Mouse (Mus musculus): ENCODE data around the gene Agpat2. TPM values are rescaled to one million over a fixed set of nuclear protein-coding genes. Genes with fewer than 3 reads are reported as not detected.

Agpat2 gene
- total RNA-seq (2022): 1 to 10 TPM; 2.9 to 8.9 (median 5.6) TPM

- DNase-seq (ENCODE audit: low spot score in 2 of 2): peak in 1 of 2 experiments; percentile 58
Observed at GRCm38 (mm10) chr2:26603720-26604671, at the start of gene Agpat2. Gene Agpat2 (minus strand): TSS chr2:26604417.

DNA sequence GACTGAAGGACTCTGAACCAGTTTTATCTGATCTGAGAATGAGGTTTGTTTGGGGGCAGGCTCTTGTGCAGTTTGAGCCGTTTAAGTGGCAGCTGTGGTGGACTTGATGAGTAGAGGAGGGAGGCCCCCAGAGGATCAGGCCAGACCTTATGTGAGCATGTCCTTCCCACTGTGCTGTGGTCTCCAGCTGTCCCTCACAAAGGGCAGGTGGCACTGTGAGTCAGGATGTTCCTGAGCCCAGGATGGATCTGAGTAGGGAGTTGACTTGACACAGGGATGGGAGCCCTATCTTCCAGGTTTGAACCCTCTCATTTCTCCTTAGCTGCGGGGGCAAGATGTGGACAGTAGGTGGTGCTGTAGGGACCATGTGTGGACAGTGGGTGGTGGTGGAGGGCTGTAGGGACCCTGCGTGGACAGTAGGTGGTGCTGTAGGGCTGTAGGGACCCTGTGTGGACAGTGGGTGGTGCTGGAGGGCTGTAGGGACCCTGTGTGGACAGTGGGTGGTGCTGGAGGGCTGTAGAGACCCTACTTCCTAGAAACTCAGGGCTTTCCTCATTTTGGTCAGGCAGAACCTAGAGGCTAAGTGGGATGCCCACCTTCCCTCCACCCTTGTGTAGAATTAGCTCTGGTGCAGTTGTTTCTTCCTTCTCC, 42.6 kb upstream of the Agpat2 start:
- peak; percentile 62 for DNase-seq (ENCODE audit: low spot score in 2 of 2)

DNA sequence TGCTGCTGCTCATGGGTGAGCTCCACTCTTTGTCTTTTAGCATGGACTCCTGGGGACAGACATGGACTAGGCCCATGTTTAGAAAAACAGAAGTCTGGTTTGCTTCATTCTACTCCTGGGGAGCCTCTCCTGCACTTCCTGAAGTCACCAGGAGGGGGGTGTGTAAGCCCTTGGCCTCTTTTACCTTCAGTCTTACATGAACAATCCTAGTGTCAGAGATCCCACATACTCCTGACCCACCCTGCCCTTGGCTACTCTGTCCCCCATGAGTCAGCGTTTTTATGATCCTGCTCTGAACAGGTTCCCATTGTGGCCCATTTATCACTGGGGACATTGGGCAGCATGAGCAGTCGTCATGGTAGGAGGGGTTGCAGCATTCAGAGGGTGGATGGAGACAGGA, 39.7 kb upstream of the Agpat2 start:
- DNase-seq (ENCODE audit: low spot score in 2 of 2): no peak

- DNase-seq (ENCODE audit: low spot score in 2 of 2): no peak
Observed at GRCm38 (mm10) chr2:26641006-26641647, 36.9 kb upstream of the Agpat2 start.

DNA sequence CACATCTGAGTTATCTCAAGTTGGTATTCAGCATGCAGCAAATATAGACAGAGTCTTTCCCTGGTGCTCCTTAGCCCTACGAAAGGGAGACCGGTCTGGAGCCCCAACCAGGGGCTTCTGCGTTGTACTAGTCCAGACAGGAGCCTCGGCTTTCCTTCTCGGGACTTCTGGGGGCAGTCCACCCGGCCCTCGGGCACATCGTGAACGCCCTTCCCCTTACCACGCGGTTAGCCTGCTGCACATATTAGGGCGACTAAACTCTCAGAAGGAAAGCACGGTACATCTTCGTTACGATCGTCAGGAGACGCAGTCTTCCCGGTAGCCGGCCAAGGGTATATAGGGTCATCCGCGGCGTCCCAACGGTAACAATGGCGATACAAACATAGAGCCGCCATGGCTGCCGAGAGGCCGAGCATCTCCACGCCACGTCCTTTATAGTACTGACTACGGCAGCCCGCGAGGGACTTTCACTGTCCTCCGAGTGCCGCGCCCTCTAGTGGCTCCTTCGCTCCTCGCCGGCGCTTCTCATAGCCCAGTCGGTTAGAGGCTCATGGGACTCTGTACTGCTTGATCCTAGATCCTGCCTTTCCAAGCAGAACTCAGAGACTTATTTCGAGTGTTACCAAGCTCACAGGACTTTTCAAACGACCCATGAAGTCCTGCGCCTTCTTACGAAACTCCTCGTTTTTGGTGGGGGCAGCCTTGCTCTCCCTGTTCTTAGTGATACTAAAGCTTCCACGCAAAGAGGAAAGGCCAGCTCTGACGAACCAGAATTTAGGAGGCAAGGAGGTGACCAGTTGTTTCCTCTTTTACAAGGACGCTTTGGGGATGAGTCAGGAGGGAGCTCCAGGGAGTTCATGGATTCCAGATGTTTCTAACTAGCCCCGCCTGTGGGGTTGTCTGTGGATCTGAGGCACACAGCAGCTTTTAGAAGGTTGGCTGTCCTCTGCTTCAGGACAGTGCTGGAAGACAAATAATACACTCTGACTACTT, 35.9 kb upstream of the Agpat2 start:
- peak; percentile 92 to 93 for DNase-seq (ENCODE audit: low spot score in 2 of 2)

- no peak for DNase-seq (ENCODE audit: low spot score in 2 of 2)
Observed at GRCm38 (mm10) chr2:26639083-26639482, 34.9 kb upstream of the Agpat2 start.

GRCm38 (mm10) chr2:26638572-26638971, 34.4 kb upstream of the Agpat2 start:
- no peak for DNase-seq (ENCODE audit: low spot score in 2 of 2)

DNA sequence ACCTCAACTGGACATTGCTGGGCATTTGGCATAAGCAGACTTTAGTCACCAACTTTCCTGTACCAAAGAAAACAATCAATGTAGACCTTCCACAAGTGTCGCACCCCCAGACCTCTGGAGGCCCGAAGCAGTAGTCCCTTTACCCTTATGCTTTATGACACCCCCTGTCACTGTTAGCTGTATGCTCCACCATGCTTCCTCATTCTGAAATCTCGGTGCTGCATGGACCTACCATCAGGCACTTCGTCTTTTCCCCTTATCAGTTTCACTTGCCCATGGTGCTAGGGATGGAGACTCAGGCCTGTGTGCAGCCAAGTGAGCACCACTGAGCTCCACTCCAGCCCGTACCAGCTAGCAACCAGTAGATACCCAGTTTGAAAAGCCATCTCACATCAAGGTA, 33.8 kb upstream of the Agpat2 start:
- DNase-seq (ENCODE audit: low spot score in 2 of 2): no peak

GRCm38 (mm10) chr2:26637316-26637932, 33.2 kb upstream of the Agpat2 start:
- DNase-seq (ENCODE audit: low spot score in 2 of 2): no peak

- DNase-seq (ENCODE audit: low spot score in 2 of 2): no peak
Observed at GRCm38 (mm10) chr2:26636325-26636635, 32.1 kb upstream of the Agpat2 start.

DNA sequence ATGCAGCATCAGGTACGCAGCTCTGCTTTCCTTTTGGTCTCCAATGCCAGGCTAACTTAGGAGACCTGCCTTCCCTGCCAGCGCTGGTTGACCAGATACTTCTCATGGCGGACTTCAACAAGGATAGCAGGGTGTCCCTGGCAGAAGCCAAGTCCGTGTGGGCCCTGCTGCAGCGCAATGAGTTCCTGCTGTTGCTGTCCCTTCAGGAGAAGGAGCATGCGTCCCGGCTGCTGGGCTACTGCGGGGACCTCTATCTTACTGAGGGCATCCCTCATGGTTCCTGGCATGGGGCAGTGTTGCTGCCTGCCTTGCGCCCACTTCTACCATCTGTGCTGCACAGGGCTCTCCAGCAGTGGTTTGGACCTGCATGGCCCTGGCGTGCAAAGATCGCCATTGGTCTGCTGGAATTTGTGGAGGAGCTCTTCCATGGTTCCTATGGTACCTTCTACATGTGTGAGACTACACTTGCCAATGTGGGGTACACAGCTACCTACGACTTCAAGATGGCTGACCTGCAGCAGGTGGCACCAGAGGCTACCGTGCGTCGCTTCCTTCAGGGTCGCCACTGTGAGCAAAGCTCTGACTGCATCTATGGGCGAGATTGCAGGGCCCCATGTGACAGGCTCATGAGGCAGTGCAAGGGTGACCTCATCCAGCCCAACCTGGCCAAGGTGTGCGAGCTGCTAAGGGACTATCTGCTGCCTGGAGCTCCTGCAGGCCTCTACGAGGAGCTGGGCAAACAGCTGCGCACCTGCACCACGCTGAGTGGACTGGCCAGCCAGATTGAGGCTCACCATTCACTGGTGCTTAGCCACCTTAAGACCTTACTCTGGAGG, 31.5 kb upstream of the Agpat2 start:
- no peak for DNase-seq (ENCODE audit: low spot score in 2 of 2)

- no peak for DNase-seq (ENCODE audit: low spot score in 2 of 2)
Observed at GRCm38 (mm10) chr2:26634629-26635488, 30.6 kb upstream of the Agpat2 start.

DNA sequence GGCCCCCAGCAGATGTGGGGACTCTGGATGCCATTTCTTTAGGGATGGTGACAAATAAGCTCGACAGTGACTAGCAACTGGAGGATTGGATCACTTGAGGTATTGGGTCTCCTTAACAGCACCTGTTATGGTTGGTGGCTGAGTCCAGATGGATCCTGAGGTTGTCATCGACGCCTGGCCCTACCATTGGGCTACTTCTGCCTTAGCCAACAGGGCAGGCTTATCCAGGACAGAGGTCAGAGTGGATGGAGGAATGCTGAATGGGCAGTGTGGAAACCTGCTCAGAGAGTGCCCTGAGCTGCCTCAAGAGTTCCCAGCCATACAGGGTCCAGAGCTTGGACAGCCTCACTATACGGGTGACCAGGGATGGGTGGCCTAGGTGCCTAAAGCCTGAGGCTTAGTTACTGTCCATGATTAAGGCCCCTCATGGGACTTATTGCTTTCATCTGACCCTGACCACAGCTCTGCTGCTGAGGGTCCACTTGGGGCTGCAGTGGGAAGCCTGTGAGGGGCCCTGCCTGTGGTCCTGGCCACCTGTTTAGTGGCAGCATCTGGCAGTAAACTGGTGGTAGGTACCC, 29.8 kb upstream of the Agpat2 start:
- no peak for DNase-seq (ENCODE audit: low spot score in 2 of 2)

DNA sequence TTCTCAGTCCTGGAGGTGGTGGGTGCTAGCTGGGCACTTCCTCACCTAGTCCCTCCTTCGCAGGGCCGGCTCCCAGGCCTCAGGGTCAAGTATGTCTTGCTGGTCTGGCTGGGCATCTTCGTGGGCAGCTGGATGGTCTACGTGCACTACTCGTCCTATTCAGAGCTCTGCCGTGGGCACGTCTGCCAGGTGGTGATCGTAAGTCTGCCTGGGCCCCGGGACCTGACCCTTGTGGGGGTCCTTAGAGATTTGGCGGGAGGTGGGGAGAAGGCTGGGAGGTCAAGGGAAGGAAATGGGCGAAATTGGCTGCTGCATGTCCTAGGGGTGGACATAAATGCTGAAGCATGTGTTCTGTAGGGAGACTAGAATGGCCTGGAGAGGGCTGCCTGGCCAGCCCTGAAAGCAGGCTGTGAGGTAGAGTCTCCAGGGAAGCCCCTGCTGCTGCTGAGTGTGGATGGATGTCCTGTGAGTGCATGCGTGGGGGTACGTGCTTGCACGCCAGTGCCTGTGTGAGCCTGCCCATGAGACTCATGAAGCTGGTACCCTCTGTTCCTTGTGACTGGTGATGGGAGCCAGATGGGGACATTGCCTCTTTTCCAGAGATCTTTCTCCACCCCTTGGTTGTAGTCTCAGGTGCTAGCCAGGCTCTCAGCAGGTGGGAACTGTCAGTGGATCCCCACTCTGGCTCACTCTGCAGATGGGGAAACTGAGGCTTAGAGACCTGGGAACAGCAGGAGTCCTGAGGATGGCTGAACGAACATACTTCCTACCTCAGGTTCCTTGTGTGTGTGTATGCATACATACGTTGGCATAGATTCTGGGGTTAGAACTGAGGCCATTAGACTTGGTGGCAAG, 28.6 kb upstream of the Agpat2 start:
- DNase-seq (ENCODE audit: low spot score in 2 of 2): no peak

DNA sequence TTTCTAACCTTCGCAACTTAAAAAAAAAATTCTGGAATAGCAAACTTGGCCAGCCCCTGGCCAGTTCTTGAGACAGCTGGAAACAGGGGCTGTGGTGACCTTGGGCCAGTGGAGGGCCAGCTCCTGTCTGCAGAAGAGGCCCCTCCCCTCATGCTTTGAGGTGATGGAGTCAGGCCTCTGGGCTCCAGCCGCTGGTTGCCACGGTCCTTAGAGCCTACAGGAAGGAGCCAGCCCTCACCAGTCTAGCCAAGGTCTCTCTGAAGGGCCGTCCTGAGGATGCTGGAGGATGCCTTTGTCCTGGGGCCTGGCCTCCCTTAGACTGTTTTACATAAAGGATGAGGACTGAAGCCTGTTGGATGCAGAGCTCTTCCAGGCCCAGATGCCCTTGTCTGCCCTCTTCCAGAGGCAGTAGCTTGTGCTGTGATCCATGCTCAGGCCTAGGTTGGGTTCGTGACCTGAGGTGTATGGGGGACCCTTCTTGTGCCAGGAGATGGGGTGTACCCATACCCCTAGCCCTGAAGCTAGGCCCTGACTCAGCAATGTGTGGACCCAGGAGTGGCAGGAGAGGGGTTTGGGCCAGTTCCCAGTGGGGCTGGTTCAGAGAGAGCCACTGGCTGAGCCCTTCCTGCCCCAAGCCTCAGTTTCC, 24.7 kb upstream of the Agpat2 start:
- no peak for DNase-seq (ENCODE audit: low spot score in 2 of 2)

DNA sequence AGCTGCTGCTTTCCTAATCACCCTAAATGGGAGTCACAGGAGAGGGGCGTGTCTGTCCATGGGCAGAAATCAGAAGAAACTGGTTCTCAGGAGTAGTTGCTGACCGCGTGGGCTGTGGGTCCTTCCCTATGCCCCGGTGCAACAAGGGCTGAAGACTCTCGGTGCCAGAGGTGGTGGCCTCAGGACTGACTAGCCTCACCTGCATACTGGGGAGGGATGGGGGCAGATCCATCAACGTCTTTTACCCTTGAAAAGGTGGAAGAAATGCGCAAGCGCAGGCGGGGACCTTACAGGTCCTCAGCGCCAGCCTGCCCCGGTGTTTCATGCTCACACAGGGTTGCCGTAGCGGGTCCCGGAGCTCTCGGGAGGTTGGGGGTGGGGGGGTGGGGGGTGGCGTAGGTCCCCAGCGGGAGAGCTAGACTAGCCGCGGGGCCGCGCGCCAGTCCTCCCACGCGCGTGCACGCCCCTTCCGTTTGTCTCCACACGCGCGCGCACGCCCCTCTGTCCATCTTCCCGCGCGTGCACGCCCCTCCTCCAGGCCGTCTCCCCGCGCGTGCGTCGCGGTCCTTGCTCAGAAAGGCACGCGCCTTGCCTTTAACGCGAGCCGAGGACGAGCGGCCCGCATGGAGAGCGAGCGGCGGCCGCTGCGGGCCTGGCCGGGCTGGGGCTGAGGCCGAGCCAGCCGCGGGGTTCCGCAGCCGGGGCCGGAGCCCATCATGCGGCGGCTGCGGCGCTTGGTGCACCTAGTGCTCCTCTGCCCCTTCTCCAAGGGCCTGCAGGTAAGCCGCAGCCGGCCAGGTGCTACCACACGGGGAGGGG, 23.9 kb upstream of the Agpat2 start, which contains the start of gene Fam69b:
TSS of gene Fam69b (plus strand) at position 537 of the 819 bp plus-strand sequence.
- peak; percentile 33 to 56 for DNase-seq (ENCODE audit: low spot score in 2 of 2)
